Mouse (Mus musculus) cerebellum, adult 8-10 months (tissue): ENCODE measurements at regions not wholly inside any gene's neighbourhood (a gene's known extent, or its start where the extent isn't known, plus 50 kb on each side); places are given as distances from the start of the nearest gene placed in this dataset.

Experiments used
- DNase-seq: peaks from one replicate; pipeline ENCODE4 v3.0.0; 2022

- peak; percentile 36 for DNase-seq
These were observed 71.4 kb downstream of the Fam173b start for GRCm38 (mm10) chr15:31673038-31673437.

- no peak for DNase-seq
These were observed 75.1 kb downstream of the Fam173b start for GRCm38 (mm10) chr15:31676771-31677191.

- no peak for DNase-seq
These were observed 91.5 kb downstream of the Fam173b start for GRCm38 (mm10) chr15:31693109-31693508.

- no peak for DNase-seq
These were observed 93.4 kb downstream of the Fam173b start for GRCm38 (mm10) chr15:31694877-31695671.

GRCm38 (mm10) chr15:31703400-31703799, 101.7 kb downstream of the Fam173b start:
- DNase-seq: no peak

GRCm38 (mm10) chr15:31707416-31707815, 105.8 kb downstream of the Fam173b start:
- no peak for DNase-seq

- DNase-seq: no peak
These were observed 119.4 kb downstream of the Fam173b start for GRCm38 (mm10) chr15:31721019-31721418.

- DNase-seq: no peak
These were observed 120.8 kb downstream of the Fam173b start for GRCm38 (mm10) chr15:31722429-31722828.

- no peak for DNase-seq
These were observed 122.6 kb downstream of the Fam173b start for GRCm38 (mm10) chr15:31724252-31724651.

- DNase-seq: no peak
These were observed 127.5 kb downstream of the Fam173b start for GRCm38 (mm10) chr15:31729133-31729532.

GRCm38 (mm10) chr15:31741686-31742085, 140.0 kb downstream of the Fam173b start:
- DNase-seq: no peak

GRCm38 (mm10) chr15:31744570-31744969, 142.9 kb downstream of the Fam173b start:
- no peak for DNase-seq

- no peak for DNase-seq
These were observed 151.0 kb downstream of the Fam173b start for GRCm38 (mm10) chr15:31752632-31753031.

- peak; percentile 9 for DNase-seq
These were observed 152.1 kb downstream of the Fam173b start for GRCm38 (mm10) chr15:31753578-31754281.

GRCm38 (mm10) chr15:31768959-31769844, 167.6 kb downstream of the Fam173b start:
- DNase-seq: no peak

GRCm38 (mm10) chr15:31783081-31783480, 181.4 kb downstream of the Fam173b start:
- no peak for DNase-seq

- DNase-seq: no peak
These were observed 183.4 kb downstream of the Fam173b start for GRCm38 (mm10) chr15:31785022-31785421.

- DNase-seq: no peak
These were observed 197.2 kb downstream of the Fam173b start for GRCm38 (mm10) chr15:31798863-31799262.

- DNase-seq: peak; percentile 11
These were observed 203.9 kb downstream of the Fam173b start for GRCm38 (mm10) chr15:31805522-31805921.

- no peak for DNase-seq
These were observed 213.9 kb downstream of the Fam173b start for GRCm38 (mm10) chr15:31815551-31815950.

- peak; percentile 30 for DNase-seq
These were observed 217.6 kb downstream of the Fam173b start for GRCm38 (mm10) chr15:31819219-31819618.

- peak; percentile 9 for DNase-seq
These were observed 225.6 kb downstream of the Fam173b start for GRCm38 (mm10) chr15:31827219-31827618.

GRCm38 (mm10) chr15:31841519-31841918, 239.9 kb downstream of the Fam173b start:
- DNase-seq: no peak
